Mouse (Mus musculus): Measurements from ENCODE around the gene Spag6l. TPM values are rescaled to one million over a fixed set of nuclear protein-coding genes. Genes with fewer than 3 reads are reported as not detected.
"Not testable (repeated sequence)": the region's sequence is repeated elsewhere in the genome, so short reads cannot be mapped to it uniquely, and the experiment has no call there.

Gene Spag6l
- polyA plus RNA-seq, 1 experiment, result not detected

DNA sequence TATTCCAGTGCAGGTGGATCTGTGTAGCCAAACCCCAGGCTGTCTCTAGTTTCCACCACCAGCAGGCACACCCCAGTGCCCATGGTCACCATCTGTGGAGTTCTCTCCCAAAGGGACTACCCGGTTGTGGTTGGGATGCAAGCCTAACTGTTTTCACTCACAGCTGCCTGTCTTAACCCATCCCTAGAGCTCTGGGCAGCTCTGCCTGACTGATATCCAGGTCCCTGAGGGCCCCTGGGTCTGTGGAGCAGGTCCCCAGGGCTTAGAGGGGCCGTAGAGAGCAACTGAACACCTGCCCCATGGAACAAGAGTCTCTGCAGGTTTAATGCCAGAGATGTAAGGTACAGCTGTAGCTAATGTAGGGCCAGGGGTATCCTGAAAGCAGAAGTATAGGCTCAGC is 34.7 kb upstream of the Spag6l start, which contains the start of gene Igll1:
Gene Igll1, minus strand, starts transcription at position 8 of the 400 bp plus-strand sequence.
- Histone ChIP-seq H3K36me3 (ENCODE audit: control insufficient read depth, insufficient read depth, low read length) (no peaks in the 10 kb centered on the region), H3K4me3 (ENCODE audit: extremely low read depth, insufficient read depth, insufficient read length) (no peak within 1 kb of the TSS), H3K27me3 (ENCODE audit: control insufficient read depth, insufficient read depth, low read length) (no peaks in the 10 kb centered on the region), H3K4me1 (ENCODE audit: control insufficient read depth, insufficient read depth, insufficient read length) (peaks cover 4% of the 10 kb centered on the region; the same call in 1 of the 2 replicates), H3K27ac (ENCODE audit: insufficient read depth, low read length) (no peak within 1 kb of the TSS)
- DNase-seq (ENCODE audit: low read depth in 1 of 2, low spot score in 2 of 2), result no peak
- TF ChIP-seq CTCF (IDR thresholded peaks at IDR 0.05; ENCODE audit: extremely low read depth, insufficient read depth, insufficient read length, insufficient replicate concordance), result no peak
- no peak for TF ChIP-seq POLR2A (IDR thresholded peaks at IDR 0.05; ENCODE audit: low read depth, low read length)
- 32% methylated on average over 2 of the region's 2 CpGs for WGBS

DNA sequence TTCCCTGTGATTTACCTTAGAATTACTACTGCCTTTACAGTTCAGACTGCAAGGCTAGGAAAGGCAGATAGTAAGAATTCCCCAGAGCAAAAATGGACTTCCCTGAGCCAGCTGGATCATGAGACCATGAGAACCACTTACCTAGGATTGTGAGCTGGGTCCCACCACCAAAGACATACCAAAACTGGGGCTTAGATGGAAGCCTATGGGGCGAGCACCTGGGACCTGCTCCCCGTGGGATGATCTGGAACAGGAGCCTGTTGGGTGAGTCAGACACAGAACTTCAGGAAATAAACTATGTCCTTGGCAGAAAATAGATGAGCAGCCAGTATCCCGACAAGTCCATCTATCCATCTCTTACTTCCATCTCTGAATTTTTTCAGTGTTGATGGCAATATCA is 33.0 kb upstream of the Spag6l start:
- H3K27ac ChIP-seq (ENCODE audit: insufficient read depth, low read length), result no peak overlapping the region
- 52% methylated on average over 3 of the region's 3 CpGs for WGBS
- H3K27me3 ChIP-seq (ENCODE audit: control insufficient read depth, insufficient read depth, low read length), result no peaks in the 10 kb centered on the region
- no peak for DNase-seq (ENCODE audit: low read depth in 1 of 2, low spot score in 2 of 2)
- H3K36me3 ChIP-seq (ENCODE audit: control insufficient read depth, insufficient read depth, low read length), result no peaks in the 10 kb centered on the region
- no peak overlapping the region for H3K4me3 ChIP-seq (ENCODE audit: extremely low read depth, insufficient read depth, insufficient read length)
- peaks cover 4% of the 10 kb centered on the region; the same call in 1 of the 2 replicates for H3K4me1 ChIP-seq (ENCODE audit: control insufficient read depth, insufficient read depth, insufficient read length)
- no peak for TF ChIP-seq CTCF (IDR thresholded peaks at IDR 0.05; ENCODE audit: extremely low read depth, insufficient read depth, insufficient read length, insufficient replicate concordance)
- no peak for TF ChIP-seq POLR2A (IDR thresholded peaks at IDR 0.05; ENCODE audit: low read depth, low read length)

- H3K27me3 ChIP-seq (ENCODE audit: control insufficient read depth, insufficient read depth, low read length), result no peaks in the 10 kb centered on the region
- H3K27ac ChIP-seq (ENCODE audit: insufficient read depth, low read length), result no peak overlapping the region
- H3K4me3 ChIP-seq (ENCODE audit: extremely low read depth, insufficient read depth, insufficient read length), result no peak overlapping the region
- TF ChIP-seq CTCF (IDR thresholded peaks at IDR 0.05; ENCODE audit: extremely low read depth, insufficient read depth, insufficient read length, insufficient replicate concordance) (no peak), POLR2A (IDR thresholded peaks at IDR 0.05; ENCODE audit: low read depth, low read length) (no peak)
- DNase-seq (ENCODE audit: low read depth in 1 of 2, low spot score in 2 of 2), result no peak
- no peaks in the 10 kb centered on the region for H3K36me3 ChIP-seq (ENCODE audit: control insufficient read depth, insufficient read depth, low read length)
- H3K4me1 ChIP-seq (ENCODE audit: control insufficient read depth, insufficient read depth, insufficient read length), result no peaks in the 10 kb centered on the region
- 72% methylated on average over 13 of the region's 13 CpGs for WGBS
Measured at GRCm38 (mm10) chr16:16856731-16857476, 27.6 kb upstream of the Spag6l start.

DNA sequence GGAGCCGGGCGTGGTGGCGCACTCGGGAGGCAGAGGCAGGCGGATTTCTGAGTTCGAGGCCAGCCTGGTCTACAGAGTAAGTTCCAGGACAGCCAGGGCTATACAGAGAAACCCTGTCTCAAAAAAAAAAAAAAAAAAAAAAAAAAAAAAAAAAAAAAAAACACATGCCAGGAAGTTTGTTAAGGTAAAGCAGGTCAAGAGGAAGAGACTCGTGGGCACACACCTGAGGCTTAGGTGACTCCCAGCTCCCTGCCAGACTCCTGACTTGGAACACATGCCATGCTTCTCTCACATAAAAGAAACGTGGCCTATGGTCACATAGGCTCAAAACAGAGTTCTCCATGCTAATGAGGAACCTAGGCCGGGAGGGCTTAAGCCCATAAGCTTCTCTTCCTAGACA is 26.8 kb upstream of the Spag6l start:
- not testable (repeated sequence) for H3K27ac ChIP-seq (ENCODE audit: insufficient read depth, low read length); H3K36me3 ChIP-seq (ENCODE audit: control insufficient read depth, insufficient read depth, low read length); H3K4me3 ChIP-seq (ENCODE audit: extremely low read depth, insufficient read depth, insufficient read length); H3K4me1 ChIP-seq (ENCODE audit: control insufficient read depth, insufficient read depth, insufficient read length); H3K27me3 ChIP-seq (ENCODE audit: control insufficient read depth, insufficient read depth, low read length); DNase-seq (ENCODE audit: low read depth in 1 of 2, low spot score in 2 of 2)
- WGBS, result 82% methylated on average over 9 of the region's 9 CpGs

- DNase-seq (ENCODE audit: low read depth in 1 of 2, low spot score in 2 of 2), result no peak
- 76% methylated on average over 1 of the region's 1 CpGs for WGBS
- Histone ChIP-seq H3K27me3 (ENCODE audit: control insufficient read depth, insufficient read depth, low read length) (no peaks in the 10 kb centered on the region), H3K4me3 (ENCODE audit: extremely low read depth, insufficient read depth, insufficient read length) (no peak overlapping the region), H3K36me3 (ENCODE audit: control insufficient read depth, insufficient read depth, low read length) (no peaks in the 10 kb centered on the region), H3K4me1 (ENCODE audit: control insufficient read depth, insufficient read depth, insufficient read length) (no peaks in the 10 kb centered on the region), H3K27ac (ENCODE audit: insufficient read depth, low read length) (no peak overlapping the region)
- TF ChIP-seq CTCF (IDR thresholded peaks at IDR 0.05; ENCODE audit: extremely low read depth, insufficient read depth, insufficient read length, insufficient replicate concordance), result no peak
- TF ChIP-seq POLR2A (IDR thresholded peaks at IDR 0.05; ENCODE audit: low read depth, low read length), result no peak
Measured at GRCm38 (mm10) chr16:16855541-16855940, 26.3 kb upstream of the Spag6l start.

DNA sequence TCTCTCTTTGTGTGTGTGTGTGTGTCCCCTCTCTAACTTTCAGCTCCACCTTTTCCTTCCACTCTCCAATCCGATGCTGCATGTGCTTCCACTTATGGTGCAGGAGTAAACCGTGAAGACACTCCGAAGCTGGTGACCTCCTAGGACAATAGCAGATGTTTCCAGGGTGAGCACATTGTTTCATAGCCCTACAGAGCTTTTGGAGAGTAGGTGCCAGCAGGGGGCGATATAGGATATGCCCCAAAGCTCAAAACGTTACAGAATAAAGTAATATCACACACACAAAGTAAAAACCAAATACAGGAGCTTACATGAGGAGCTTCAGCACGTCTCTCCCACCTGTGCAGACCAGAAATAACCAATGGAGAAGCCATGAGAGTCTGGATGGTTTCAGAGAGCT is 25.6 kb upstream of the Spag6l start:
- TF ChIP-seq CTCF (IDR thresholded peaks at IDR 0.05; ENCODE audit: extremely low read depth, insufficient read depth, insufficient read length, insufficient replicate concordance), result peak; percentile 30; the same call in 1 of the 2 replicates
- TF ChIP-seq POLR2A (IDR thresholded peaks at IDR 0.05; ENCODE audit: low read depth, low read length), result no peak
- 6% methylated on average over 6 of the region's 6 CpGs for WGBS
- H3K27me3 ChIP-seq (ENCODE audit: control insufficient read depth, insufficient read depth, low read length), result no peaks in the 10 kb centered on the region

DNA sequence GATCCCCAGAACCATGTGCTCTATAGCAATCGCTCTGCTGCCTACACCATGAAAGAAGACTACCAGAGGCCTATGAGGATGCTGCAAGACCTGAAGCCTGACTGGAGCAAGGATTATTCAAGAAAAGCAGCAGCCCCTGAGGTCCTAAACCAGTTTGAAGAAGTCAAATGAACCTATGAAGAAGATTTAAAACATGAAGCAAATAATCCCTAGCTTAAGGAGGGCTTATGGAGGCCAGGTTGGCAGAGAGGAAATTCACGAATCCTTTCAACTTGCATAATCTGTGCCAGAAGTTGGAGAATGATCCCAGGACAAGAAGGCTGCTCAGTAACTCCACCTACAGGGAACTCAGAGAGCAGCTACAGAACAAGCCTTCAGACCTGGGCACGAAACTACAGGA is 23.2 kb upstream of the Spag6l start:
- H3K4me3 ChIP-seq (ENCODE audit: extremely low read depth, insufficient read depth, insufficient read length), result no peak overlapping the region
- TF ChIP-seq CTCF (IDR thresholded peaks at IDR 0.05; ENCODE audit: extremely low read depth, insufficient read depth, insufficient read length, insufficient replicate concordance), result no peak
- H3K36me3 ChIP-seq (ENCODE audit: control insufficient read depth, insufficient read depth, low read length), result no peaks in the 10 kb centered on the region
- H3K27ac ChIP-seq (ENCODE audit: insufficient read depth, low read length), result no peak overlapping the region
- no peak for DNase-seq (ENCODE audit: low read depth in 1 of 2, low spot score in 2 of 2)
- no peaks in the 10 kb centered on the region for H3K27me3 ChIP-seq (ENCODE audit: control insufficient read depth, insufficient read depth, low read length)
- 87% methylated on average over 3 of the region's 3 CpGs for WGBS
- no peaks in the 10 kb centered on the region for H3K4me1 ChIP-seq (ENCODE audit: control insufficient read depth, insufficient read depth, insufficient read length)

More for the DNA sequence above, 25.6 kb upstream of the Spag6l start:
- no peak overlapping the region for H3K27ac ChIP-seq (ENCODE audit: insufficient read depth, low read length)
- H3K4me1 ChIP-seq (ENCODE audit: control insufficient read depth, insufficient read depth, insufficient read length), result no peaks in the 10 kb centered on the region
- H3K36me3 ChIP-seq (ENCODE audit: control insufficient read depth, insufficient read depth, low read length), result no peaks in the 10 kb centered on the region
- DNase-seq (ENCODE audit: low read depth in 1 of 2, low spot score in 2 of 2), result peak; percentile 28 to 50
- H3K4me3 ChIP-seq (ENCODE audit: extremely low read depth, insufficient read depth, insufficient read length), result no peak overlapping the region
